Mouse (Mus musculus) cortical plate, adult 2 months (tissue): Measurements from ENCODE around the gene Enpp1. TPM values are rescaled to one million over a fixed set of nuclear protein-coding genes. Genes with fewer than 3 reads are reported as not detected.

Experiments used
- H3K27ac ChIP-seq: fragments of 200-500 bp; 2 replicates; pipeline ENCODE4 v1.5.1; 2012; ENCODE audit warnings: low read length, control low read depth, inconsistent platforms; ENCODE audit not compliant: insufficient read depth
- H3K4me1 ChIP-seq: fragments of 200-500 bp; 2 replicates; pipeline ENCODE4 v1.6.1; 2011; ENCODE audit warnings: low read length; ENCODE audit not compliant: control insufficient read depth, insufficient read depth
- H3K4me3 ChIP-seq: fragments of 200-500 bp; 2 replicates; pipeline ENCODE4 v1.5.1; 2011; ENCODE audit warnings: mild to moderate bottlenecking, low read length, control low read depth; ENCODE audit not compliant: insufficient read depth
- CTCF ChIP-seq: fragments of 200-500 bp; IDR thresholded peaks from 2 replicates; pipeline ENCODE4 v1.5.1; 2011; ENCODE audit warnings: mild to moderate bottlenecking, control low read depth, low read length; ENCODE audit not compliant: insufficient read depth; ENCODE audit errors: extremely low read depth
- POLR2A ChIP-seq: fragments of 200-500 bp; IDR thresholded peaks from 2 replicates; pipeline ENCODE4 v1.6.1; 2011; ENCODE audit warnings: mild to moderate bottlenecking, low read length, control low read depth; ENCODE audit not compliant: insufficient read depth; ENCODE audit errors: extremely low read depth
- polyA plus RNA-seq: library from polyadenylated mRNA; depleted of rRNA; stranded (reverse); fragments of >200 nt; gene quantifications from 2 replicates; pipeline ENCODE4 v1.2.3, GENCODE M21; 2012

Enpp1 gene
- polyA plus RNA-seq, 1 experiment, result 1.9 TPM

DNA sequence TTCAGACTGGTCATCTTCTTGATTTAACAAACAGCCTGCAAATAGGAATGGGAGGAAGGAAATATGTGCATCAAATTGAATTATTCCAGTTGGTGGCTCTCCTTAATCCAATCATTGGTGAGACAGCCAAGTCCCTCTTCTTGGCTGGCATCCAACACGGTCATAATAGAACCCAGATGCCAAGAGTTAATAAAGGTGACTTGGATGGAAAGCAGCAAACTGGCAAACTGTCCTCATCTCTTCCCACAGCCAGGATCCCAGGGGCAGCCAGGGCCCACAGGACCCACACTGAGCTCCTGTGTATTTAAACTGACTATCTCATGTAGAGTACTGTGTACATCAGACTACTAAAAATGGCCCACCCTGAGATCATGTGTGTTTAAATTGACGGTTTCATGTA, 26.5 kb upstream of the Enpp1 start:
- Histone ChIP-seq H3K27ac (no peak overlapping the region), H3K4me3 (no peak overlapping the region), H3K4me1 (no peaks in the 10 kb centered on the region)
- TF ChIP-seq CTCF (no peak), POLR2A (no peak)

GRCm38 (mm10) chr10:24735027-24735777, 23.2 kb upstream of the Enpp1 start:
- TF ChIP-seq POLR2A (no peak), CTCF (no peak)
- Histone ChIP-seq H3K4me1 (no peaks in the 10 kb centered on the region; the same call in 1 of the 2 replicates), H3K4me3 (no peak overlapping the region), H3K27ac (no peak overlapping the region)

DNA sequence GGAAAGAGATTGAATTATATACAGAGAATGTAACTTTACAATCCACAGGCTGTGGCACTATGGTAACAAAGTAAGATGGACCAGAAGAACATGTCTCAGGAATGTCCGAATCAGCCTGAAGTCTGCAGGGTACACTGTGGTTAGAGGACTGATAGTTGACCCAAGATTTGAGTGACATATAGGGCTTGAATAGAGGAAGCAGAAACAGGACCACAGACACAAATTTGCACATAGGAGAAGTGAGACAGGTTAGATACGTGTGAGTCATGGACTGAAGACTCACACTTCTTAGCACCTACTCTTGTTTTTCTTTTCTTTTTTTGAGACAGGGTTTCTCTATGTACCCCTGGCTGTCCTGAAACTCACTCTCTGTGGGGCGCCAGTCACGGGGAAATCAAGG, 15.5 kb upstream of the Enpp1 start:
- no peaks in the 10 kb centered on the region; the same call in 1 of the 2 replicates for H3K4me1 ChIP-seq
- H3K27ac ChIP-seq, result no peak overlapping the region
- H3K4me3 ChIP-seq, result no peak overlapping the region
- TF ChIP-seq POLR2A, result no peak
- TF ChIP-seq CTCF, result no peak

- no peaks in the 10 kb centered on the region for H3K4me1 ChIP-seq
- H3K27ac ChIP-seq, result no peak overlapping the region
- TF ChIP-seq POLR2A, result no peak
- no peak for TF ChIP-seq CTCF
- no peak overlapping the region for H3K4me3 ChIP-seq
These were observed 13.2 kb upstream of the Enpp1 start for GRCm38 (mm10) chr10:24725197-24725596.

DNA sequence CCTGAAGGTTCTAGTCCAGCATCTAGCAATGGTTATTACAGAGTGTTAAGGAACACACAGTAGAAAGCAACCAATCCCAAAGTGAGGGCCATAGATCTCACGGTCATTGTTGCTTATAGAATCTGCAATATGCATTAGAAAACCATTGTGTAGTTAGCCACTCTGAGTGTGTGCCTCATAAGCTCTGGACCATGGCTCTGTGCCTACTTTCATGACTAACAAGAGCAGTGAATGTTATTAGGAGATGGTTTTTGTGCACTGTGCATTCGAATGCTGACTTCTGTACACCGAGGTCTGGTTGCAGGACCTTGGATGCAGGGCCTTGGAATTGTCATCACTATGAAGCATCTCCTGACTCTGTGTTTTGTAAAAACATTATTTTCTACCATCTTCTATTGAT, 9.9 kb upstream of the Enpp1 start:
- Histone ChIP-seq H3K4me3 (no peak overlapping the region), H3K27ac (no peak overlapping the region), H3K4me1 (no peaks in the 10 kb centered on the region)
- TF ChIP-seq POLR2A (no peak), CTCF (no peak)

DNA sequence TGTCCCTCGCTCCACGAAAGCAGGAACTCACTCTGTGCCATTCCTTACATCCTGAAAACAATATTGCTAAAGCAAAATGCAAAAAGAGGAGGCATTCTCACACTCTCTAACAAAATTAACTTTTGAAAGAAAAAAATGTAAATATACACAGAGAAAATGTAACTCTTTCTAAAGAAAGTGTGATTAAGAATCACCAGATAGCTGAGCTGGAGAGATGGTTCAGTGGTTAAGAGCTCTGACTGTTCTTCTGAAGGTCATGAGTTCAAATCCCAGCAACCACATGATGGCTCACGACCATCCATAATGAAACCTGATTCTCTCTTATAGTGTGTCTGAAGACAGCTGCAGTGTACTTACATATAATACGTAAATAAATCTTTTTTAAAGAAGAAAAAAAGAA, 7.4 kb upstream of the Enpp1 start:
- H3K4me3 ChIP-seq, result no peak overlapping the region
- no peak for TF ChIP-seq CTCF
- no peak for TF ChIP-seq POLR2A
- H3K4me1 ChIP-seq, result no peaks in the 10 kb centered on the region
- no peak overlapping the region for H3K27ac ChIP-seq

GRCm38 (mm10) chr10:24718720-24719119, 6.8 kb upstream of the Enpp1 start:
- no peak overlapping the region for H3K27ac ChIP-seq
- H3K4me1 ChIP-seq, result no peaks in the 10 kb centered on the region
- TF ChIP-seq POLR2A (no peak), CTCF (no peak)
- no peak overlapping the region for H3K4me3 ChIP-seq

GRCm38 (mm10) chr10:24718058-24718457, 6.1 kb upstream of the Enpp1 start:
- Histone ChIP-seq H3K4me1 (no peaks in the 10 kb centered on the region), H3K4me3 (no peak overlapping the region), H3K27ac (no peak overlapping the region)
- no peak for TF ChIP-seq CTCF
- no peak for TF ChIP-seq POLR2A

- TF ChIP-seq CTCF (no peak), POLR2A (no peak)
- no peak overlapping the region for H3K27ac ChIP-seq
- no peaks in the 10 kb centered on the region; the same call in 1 of the 2 replicates for H3K4me1 ChIP-seq
- H3K4me3 ChIP-seq, result no peak overlapping the region
These were observed 4.3 kb upstream of the Enpp1 start for GRCm38 (mm10) chr10:24716232-24716631.

- TF ChIP-seq CTCF, result no peak
- no peak for TF ChIP-seq POLR2A
- H3K27ac ChIP-seq, result no peak overlapping the region
- no peak overlapping the region for H3K4me3 ChIP-seq
- H3K4me1 ChIP-seq, result no peaks in the 10 kb centered on the region; the same call in 1 of the 2 replicates
These were observed 942 bp upstream of the Enpp1 start for GRCm38 (mm10) chr10:24712901-24713300.

DNA sequence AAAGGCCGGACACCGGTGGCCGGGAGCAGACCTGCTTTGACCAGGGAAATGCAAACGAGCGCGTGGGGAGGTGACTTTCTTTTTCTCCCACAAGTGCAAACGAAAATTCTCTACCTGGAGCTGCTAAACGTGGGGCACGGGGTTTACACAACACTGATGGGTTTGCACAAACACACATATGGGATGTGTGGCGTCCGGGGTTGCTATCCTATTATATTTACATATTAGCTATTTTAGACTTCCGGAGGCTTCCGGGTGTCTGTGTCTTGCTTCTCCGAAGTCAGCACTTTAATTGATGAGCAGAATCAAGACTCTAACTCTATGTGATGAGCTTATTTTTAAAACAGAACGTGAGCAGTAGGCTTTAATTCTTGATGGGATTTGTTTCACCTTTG, 405 bp upstream of the Enpp1 start:
- Histone ChIP-seq H3K4me1 (no peaks in the 10 kb centered on the region; the same call in 1 of the 2 replicates), H3K4me3 (peak overlapping the region; percentile 56), H3K27ac (no peak overlapping the region)
- TF ChIP-seq POLR2A, result no peak
- TF ChIP-seq CTCF, result no peak
